Mouse (Mus musculus): Measurements from ENCODE around the gene Ttll13.

DNA sequence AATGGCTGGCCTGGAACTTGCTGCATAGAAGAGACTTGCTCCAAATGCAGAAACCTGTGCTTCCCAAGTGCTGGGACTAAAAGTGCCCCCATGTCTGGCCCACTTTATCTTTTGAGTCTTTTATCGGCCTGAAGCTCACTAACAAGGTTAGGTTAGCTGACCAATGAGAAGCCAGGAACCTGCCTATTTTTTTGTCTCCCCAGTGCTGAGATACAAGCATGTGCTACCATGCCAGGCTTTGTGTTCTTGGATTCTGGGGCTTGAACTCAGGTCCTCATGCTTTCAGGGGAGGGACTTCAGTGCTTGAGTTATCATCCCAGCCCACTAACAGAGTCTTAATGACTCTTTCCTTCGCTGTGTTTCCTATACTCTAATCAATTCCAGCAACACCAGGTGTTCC, 11.5 kb downstream of the Ttll13 start:
- TF ChIP-seq POLR2A (IDR thresholded peaks at IDR 0.05; ENCODE audit: borderline replicate concordance, extremely low read depth, low read depth, low read length) (no peak), CTCF (IDR thresholded peaks at IDR 0.05; ENCODE audit: insufficient read depth, low read length) (no peak)

Measured in lung, adult 2 months (tissue).